Mouse (Mus musculus) spleen, postnatal 14 days (tissue): ENCODE data around the gene Kank2.

Source experiments
- DNase-seq, 2 experiments: peaks; one replicate each; pipeline ENCODE4 v3.0.0; 2021 to 2022; ENCODE audit warnings: low spot score in 2 of 2

Gene Kank2

GRCm38 (mm10) chr9:21717015-21717414 lies 81.5 kb downstream of the Kank2 start:
- DNase-seq, result no peak
